Mouse (Mus musculus) layer of hippocampus, adult 9-11 months (tissue): ENCODE measurements around the gene Vars2.

Experiments used
- DNase-seq: peaks from one replicate; pipeline ENCODE4 v3.0.0; 2022

Gene Vars2

DNA sequence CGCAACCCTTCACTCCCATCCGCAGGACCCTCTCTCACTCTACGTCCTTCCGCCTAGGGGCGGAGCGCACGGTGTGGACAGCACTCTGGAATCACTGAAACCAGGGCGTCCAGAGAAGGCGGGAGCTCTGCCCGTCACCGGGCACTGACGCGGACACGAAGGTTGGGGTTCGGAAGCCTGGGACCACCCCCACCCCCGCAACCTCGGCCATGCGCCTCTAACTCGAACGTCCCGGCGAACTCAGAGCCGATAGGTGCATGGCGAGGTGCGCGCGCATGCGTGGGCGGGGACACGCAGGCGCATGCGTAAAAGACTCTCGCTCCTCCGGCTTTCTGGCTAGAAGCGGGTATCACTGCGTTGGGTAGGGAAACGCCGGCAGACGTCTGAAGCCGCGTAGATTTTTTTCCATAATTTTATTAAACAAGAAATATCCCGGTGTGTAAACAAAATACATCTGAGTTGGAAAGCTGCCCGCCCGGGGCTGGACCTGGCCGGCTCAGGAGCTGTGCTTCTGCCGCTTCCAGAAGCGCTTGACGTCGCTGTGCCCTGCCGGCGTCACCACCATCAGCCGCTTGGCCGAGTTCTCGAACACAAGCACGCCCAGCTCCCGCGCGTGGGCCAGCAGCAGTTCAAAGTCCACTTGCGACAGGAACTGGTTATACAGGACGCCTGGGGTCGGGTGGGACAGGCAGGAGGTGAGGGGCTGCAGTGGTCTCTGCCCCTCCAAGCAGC, at the start of gene Vars2:
Gene Vars2, minus strand, starts transcription at position 259 of the 732 bp plus-strand sequence.
- peak; percentile 97 for DNase-seq

DNA sequence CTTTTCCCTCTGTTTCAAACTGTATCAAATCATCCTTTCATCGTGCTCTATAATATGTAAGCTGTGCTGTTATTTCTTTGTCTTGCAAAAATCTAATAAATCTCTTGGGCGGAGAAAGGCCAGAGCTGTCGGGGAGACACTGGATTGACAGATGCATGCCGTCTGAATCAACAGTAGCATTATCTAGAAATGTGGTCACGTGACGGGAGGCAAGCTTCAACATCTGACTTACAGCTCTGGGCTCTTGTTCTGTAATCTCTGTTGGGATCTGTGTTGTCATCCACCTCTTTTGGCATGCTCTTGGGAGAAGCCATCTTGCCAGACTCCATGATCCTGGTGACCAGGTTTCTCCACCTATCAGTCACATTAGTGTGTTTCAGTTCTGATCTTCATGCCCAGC, 49.7 kb upstream of the Vars2 start:
- no peak for DNase-seq

- no peak for DNase-seq
Observed at GRCm38 (mm10) chr17:35716114-35716513, 48.7 kb upstream of the Vars2 start.

- DNase-seq = no peak
Observed at GRCm38 (mm10) chr17:35710705-35711347, 43.4 kb upstream of the Vars2 start.

DNA sequence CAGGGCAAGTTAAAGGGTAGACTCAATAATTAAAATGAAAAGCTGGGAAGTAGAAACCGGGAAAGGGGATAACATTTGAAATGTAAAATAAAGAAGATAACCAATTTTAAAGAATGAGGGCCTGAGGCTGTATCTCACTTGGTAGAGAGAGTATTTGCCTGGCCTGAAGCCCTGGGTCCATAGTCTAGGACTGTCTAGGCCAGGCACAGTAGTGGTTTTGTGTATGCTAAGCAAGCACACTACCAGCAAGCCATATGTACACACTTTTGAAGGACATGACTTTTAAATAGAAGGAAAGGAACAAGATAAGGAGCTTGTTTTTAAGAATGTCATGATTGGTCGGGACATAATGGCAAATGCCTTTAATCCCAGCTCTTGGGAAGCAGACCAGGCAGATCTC, 41.2 kb upstream of the Vars2 start:
- DNase-seq = no peak

- DNase-seq = no peak
Observed at GRCm38 (mm10) chr17:35707929-35708328, 40.5 kb upstream of the Vars2 start.

DNA sequence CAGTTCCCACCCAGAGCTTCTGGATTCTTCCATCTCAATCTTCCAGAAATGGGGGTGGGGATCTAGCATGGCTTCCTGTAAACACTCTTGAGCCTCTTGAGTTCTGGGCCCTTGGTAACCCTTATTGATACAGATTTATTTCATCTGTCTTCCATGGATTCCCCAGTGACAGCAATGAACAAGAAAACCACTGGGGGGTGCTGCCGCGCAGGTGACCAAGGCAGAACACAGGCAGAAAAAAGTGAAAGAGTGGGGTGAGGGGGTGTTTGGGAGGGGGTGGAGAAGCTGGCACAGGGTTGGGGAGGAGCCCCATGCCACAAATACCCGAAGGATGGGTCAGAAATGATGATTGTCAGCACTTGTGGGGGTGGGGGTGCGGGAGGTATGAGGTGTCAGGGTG, 38.4 kb upstream of the Vars2 start:
- DNase-seq = no peak

- DNase-seq = no peak
Observed at GRCm38 (mm10) chr17:35704621-35705464, 37.5 kb upstream of the Vars2 start, which contains the start of gene Ddr1. Ddr1 (minus strand) TSS chr17:35704621.

GRCm38 (mm10) chr17:35703751-35704271, 36.4 kb upstream of the Vars2 start:
- DNase-seq = no peak

- no peak for DNase-seq
Observed at GRCm38 (mm10) chr17:35703065-35703464, 35.7 kb upstream of the Vars2 start.

DNA sequence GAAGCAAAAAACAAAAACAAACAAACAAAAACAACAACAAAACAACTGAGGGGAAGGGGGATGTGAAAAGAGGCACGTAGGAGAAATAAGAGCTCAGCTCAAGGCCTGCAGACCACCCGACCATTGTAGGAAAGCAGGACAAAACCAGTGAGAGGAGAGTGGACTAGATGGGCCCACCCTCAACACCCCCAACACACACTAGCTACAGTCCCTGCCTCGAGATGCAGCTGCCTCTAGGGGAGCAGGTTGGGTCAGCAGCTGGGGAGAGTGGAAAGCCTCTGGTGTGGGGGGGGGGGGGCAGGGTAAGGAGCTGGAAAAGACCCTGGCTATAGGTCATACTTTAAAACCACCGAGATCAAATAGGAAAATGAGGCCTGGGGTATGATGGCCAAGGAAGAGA, 35.2 kb upstream of the Vars2 start:
- DNase-seq = no peak

- no peak for DNase-seq
Observed at GRCm38 (mm10) chr17:35701978-35702461, 34.6 kb upstream of the Vars2 start.

GRCm38 (mm10) chr17:35701203-35701977, 34.0 kb upstream of the Vars2 start:
- DNase-seq = no peak

- DNase-seq = peak; percentile 88
Observed at GRCm38 (mm10) chr17:35700371-35700961, 33.1 kb upstream of the Vars2 start.

DNA sequence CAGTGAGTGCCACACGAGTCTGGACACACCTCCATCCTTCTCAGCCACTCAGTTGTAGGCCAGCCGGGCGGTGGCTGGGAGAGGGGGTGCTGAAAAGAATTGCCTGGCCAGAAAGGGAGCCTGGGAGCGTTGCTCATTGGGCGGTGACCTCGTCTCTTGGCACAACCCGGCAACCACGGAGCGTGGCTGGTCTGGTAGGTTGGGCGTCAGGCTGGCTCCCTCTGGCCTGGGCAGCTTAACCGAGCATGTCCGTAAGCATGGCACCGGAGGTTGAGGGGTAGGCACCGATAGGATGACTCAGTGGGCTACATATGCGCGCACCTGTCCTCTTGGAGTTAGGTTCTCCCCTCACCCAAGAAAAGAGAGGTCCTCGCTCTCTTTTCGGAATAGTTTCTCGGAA, 32.5 kb upstream of the Vars2 start:
- DNase-seq = peak; percentile 86

GRCm38 (mm10) chr17:35698501-35698883, 31.1 kb upstream of the Vars2 start:
- no peak for DNase-seq

DNA sequence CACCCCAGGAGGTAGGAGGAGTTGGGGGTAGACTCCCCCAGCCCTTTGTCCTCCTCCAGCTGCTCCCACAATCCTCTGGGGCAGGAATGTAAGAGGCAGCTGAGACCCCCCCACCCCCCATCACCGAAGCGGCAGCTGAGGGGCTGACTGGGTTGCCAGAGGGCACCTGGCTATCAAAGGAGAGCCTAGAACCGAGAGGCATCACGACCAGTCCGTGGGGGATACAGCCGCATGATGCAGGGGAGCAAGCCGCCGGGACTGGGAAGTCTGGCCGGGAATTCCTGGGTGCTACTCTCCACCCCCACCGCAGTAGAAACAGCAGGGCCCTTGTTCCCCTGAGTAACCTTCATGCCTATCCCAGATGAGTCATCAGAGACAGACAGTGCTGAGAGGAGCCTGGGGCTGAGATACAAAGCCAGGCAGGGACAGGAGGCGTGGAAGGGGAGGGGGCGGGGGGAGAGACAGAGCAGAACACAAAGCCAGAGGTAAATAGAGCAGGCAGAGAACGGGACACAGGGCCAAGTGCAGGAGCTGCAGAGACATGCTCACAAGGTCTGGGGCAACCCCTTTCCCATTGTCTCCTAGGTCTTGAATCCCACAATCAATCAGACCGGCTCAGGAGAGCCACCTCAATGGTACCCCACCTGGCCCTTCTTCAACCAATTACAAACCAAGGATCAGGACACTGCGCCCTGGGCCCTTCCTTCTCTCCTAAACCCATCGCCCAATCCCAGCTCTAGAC, 30.5 kb upstream of the Vars2 start:
- peak; percentile 87 for DNase-seq

DNA sequence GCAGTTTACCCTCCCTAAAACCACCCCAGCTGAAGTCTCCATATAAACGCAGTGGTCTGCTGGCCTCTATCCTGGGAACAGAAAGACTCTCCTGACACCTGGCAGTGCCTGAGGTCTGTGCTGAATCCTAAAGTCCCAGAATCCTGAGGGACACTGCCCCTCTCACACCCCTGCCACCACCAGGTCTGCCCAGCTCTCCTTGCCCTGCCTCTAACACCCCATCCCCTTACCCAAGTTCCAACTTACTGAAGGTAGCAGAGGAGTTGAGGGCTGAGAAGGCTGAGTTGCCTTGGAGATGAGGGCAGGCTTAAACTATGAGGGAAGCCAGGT, 30.0 kb upstream of the Vars2 start:
- DNase-seq = no peak

- DNase-seq = no peak
Observed at GRCm38 (mm10) chr17:35696691-35697090, 29.3 kb upstream of the Vars2 start.

DNA sequence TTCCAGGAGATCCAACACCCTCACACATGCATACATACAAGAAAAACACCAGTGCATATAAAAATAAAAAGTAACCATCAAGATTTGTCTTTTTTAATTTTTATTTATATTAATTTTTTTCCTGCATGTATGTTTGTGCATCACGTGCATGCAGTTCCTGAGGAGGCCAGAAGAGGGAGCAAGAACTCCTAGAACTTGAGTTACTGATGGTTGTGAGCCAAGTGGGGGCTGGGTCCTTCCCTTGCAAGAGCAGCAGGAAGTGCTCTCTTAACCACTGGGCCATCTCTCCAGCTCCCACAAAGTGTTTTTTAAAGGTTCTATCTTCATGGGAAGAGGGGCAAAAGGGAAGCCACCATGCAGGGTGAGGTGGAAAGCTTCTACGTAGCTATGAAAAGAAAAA, 27.9 kb upstream of the Vars2 start:
- DNase-seq = no peak

- no peak for DNase-seq
Observed at GRCm38 (mm10) chr17:35693906-35694305, 26.5 kb upstream of the Vars2 start.
